Mouse (Mus musculus) intestine, embryonic 14.5 days (tissue): ENCODE results near the gene Nol7. TPM values are rescaled to one million over a fixed set of nuclear protein-coding genes. Genes with fewer than 3 reads are reported as not detected.

Experiments
- ATAC-seq: fragments of 200-750 bp; cut with Nextera tagmentation; replicated peaks from 2 replicates; pipeline ENCODE4 v1.8.0; 2017; ENCODE audit warnings: low read depth, moderate number of reproducible peaks, moderate TSS enrichment, moderate library complexity; ENCODE audit not compliant: low FRiP score, low TSS enrichment
- DNase-seq: peaks from one replicate; pipeline ENCODE4 v3.0.0-alpha.2; 2018; ENCODE audit warnings: low spot score
- H3K27ac ChIP-seq: fragments of 300-500 bp; sonication (generic); 2 replicates; pipeline ENCODE4 v1.5.1; 2014; ENCODE audit warnings: low read depth, mild to moderate bottlenecking, control low read depth
- H3K27me3 ChIP-seq: fragments of 300-500 bp; sonication (generic); replicated peaks from 2 replicates; pipeline ENCODE4 v1.6.1; 2014; ENCODE audit warnings: low read length, control low read depth; ENCODE audit not compliant: control insufficient read depth, insufficient read depth
- H3K36me3 ChIP-seq: fragments of 300-500 bp; sonication (generic); 2 replicates; pipeline ENCODE4 v1.6.1; 2014; ENCODE audit warnings: low read length, control low read depth; ENCODE audit not compliant: control insufficient read depth, insufficient read depth
- H3K4me1 ChIP-seq: fragments of 300-500 bp; sonication (generic); replicated peaks from 2 replicates; pipeline ENCODE4 v1.6.1; 2014; ENCODE audit warnings: low read length, control low read depth, mixed read lengths; ENCODE audit not compliant: control insufficient read depth, insufficient read depth
- H3K4me2 ChIP-seq: fragments of 300-500 bp; sonication (generic); 2 replicates; pipeline ENCODE4 v1.6.1; 2014; ENCODE audit warnings: low read length
- H3K4me3 ChIP-seq: fragments of 300-500 bp; sonication (generic); 2 replicates; pipeline ENCODE4 v1.5.1; 2014; ENCODE audit warnings: low read depth, low read length, control low read depth, mixed read lengths
- H3K9ac ChIP-seq: fragments of 300-500 bp; sonication (generic); 2 replicates; pipeline ENCODE4 v1.6.1; 2014; ENCODE audit warnings: mild to moderate bottlenecking, low read length
- H3K9me3 ChIP-seq: fragments of 300-500 bp; sonication (generic); 2 replicates; pipeline ENCODE4 v1.6.1; 2016; ENCODE audit warnings: low read length, control low read depth; ENCODE audit not compliant: control insufficient read depth
- WGBS: fragments of 180-500 bp; shearing (Covaris S2); extraction: QIAGEN DNeasy Blood & Tissue Kit; methylation state at CpG from one replicate; pipeline ENCODE4 v1.1.7; 2014; 5-methylcytosine and 5-hydroxymethylcytosine counted together
- polyA plus RNA-seq: library from polyadenylated mRNA; unstranded; fragments of >200 nt; fragmentation: Nextera tagmentation; extraction: Ambion mirVana; gene quantifications from 2 replicates; pipeline ENCODE4 v1.2.1, GENCODE M21; 2014

Nol7 gene
- polyA plus RNA-seq, 1 experiment from 2014 or later: 146 TPM

- H3K27me3 ChIP-seq: no peaks in the 10 kb centered on the region
- WGBS: 93% methylated on average over 4 of the region's 4 CpGs
- H3K4me2 ChIP-seq: no peak overlapping the region
- H3K9ac ChIP-seq: no peak overlapping the region
- DNase-seq (no peak), ATAC-seq (no peak)
- H3K9me3 ChIP-seq: no peaks in the 10 kb centered on the region
- H3K4me3 ChIP-seq: no peak overlapping the region
- H3K27ac ChIP-seq: no peak overlapping the region
- H3K36me3 ChIP-seq: no peaks in the 10 kb centered on the region
- peaks cover 5% of the 10 kb centered on the region; the same call in 1 of the 2 replicates for H3K4me1 ChIP-seq
Observed at GRCm38 (mm10) chr13:43443706-43444105, 45.5 kb downstream of the Nol7 start.

GRCm38 (mm10) chr13:43444717-43445116 is 46.5 kb downstream of the Nol7 start:
- no peaks in the 10 kb centered on the region for H3K27me3 ChIP-seq
- H3K9me3 ChIP-seq: no peaks in the 10 kb centered on the region
- WGBS: 95% methylated on average over 3 of the region's 3 CpGs
- no peak overlapping the region for H3K9ac ChIP-seq
- no peaks in the 10 kb centered on the region for H3K36me3 ChIP-seq
- no peak for ATAC-seq
- no peak for DNase-seq
- H3K27ac ChIP-seq: no peak overlapping the region
- no peak overlapping the region for H3K4me2 ChIP-seq
- H3K4me1 ChIP-seq: peaks cover 5% of the 10 kb centered on the region; the same call in 1 of the 2 replicates
- no peak overlapping the region for H3K4me3 ChIP-seq

- 87% methylated on average over 4 of the region's 4 CpGs for WGBS
- Histone ChIP-seq H3K36me3 (no peaks in the 10 kb centered on the region), H3K4me1 (peaks cover 5% of the 10 kb centered on the region; the same call in 1 of the 2 replicates), H3K27me3 (no peaks in the 10 kb centered on the region), H3K9ac (no peak overlapping the region), H3K4me3 (no peak overlapping the region), H3K27ac (no peak overlapping the region), H3K9me3 (no peaks in the 10 kb centered on the region), H3K4me2 (no peak overlapping the region)
- no peak for ATAC-seq
- DNase-seq: no peak
Observed at GRCm38 (mm10) chr13:43445754-43446153, 47.6 kb downstream of the Nol7 start.

GRCm38 (mm10) chr13:43447721-43448120 is 49.5 kb downstream of the Nol7 start:
- ATAC-seq (no peak), DNase-seq (no peak)

GRCm38 (mm10) chr13:43450686-43451085 is 52.5 kb downstream of the Nol7 start:
- 88% methylated on average over 3 of the region's 3 CpGs for WGBS
- no peak for ATAC-seq

More at GRCm38 (mm10) chr13:43447721-43448120, 49.5 kb downstream of the Nol7 start:
- H3K4me2 ChIP-seq: no peak overlapping the region
- no peaks in the 10 kb centered on the region for H3K27me3 ChIP-seq
- WGBS: 73% methylated on average over 3 of the region's 3 CpGs
- no peaks in the 10 kb centered on the region for H3K9me3 ChIP-seq
- H3K9ac ChIP-seq: no peak overlapping the region
- no peaks in the 10 kb centered on the region for H3K36me3 ChIP-seq
- no peak overlapping the region for H3K27ac ChIP-seq
- H3K4me3 ChIP-seq: no peak overlapping the region
- peaks cover 5% of the 10 kb centered on the region; the same call in 1 of the 2 replicates for H3K4me1 ChIP-seq

GRCm38 (mm10) chr13:43452177-43452576 is 54.0 kb downstream of the Nol7 start:
- Histone ChIP-seq H3K9ac (no peak overlapping the region), H3K4me1 (no peaks in the 10 kb centered on the region; the same call in 1 of the 2 replicates), H3K4me3 (no peak overlapping the region), H3K27me3 (no peaks in the 10 kb centered on the region), H3K9me3 (no peaks in the 10 kb centered on the region), H3K36me3 (no peaks in the 10 kb centered on the region), H3K27ac (no peak overlapping the region), H3K4me2 (no peak overlapping the region)
- WGBS: 88% methylated on average over 2 of the region's 2 CpGs
- ATAC-seq (no peak), DNase-seq (no peak)

More at GRCm38 (mm10) chr13:43450686-43451085, 52.5 kb downstream of the Nol7 start:
- no peak overlapping the region for H3K4me2 ChIP-seq
- no peak overlapping the region for H3K9ac ChIP-seq
- no peak overlapping the region for H3K4me3 ChIP-seq
- H3K27me3 ChIP-seq: no peaks in the 10 kb centered on the region
- peaks cover 5% of the 10 kb centered on the region; the same call in 1 of the 2 replicates for H3K4me1 ChIP-seq
- H3K27ac ChIP-seq: no peak overlapping the region
- no peaks in the 10 kb centered on the region for H3K9me3 ChIP-seq
- no peaks in the 10 kb centered on the region for H3K36me3 ChIP-seq
- no peak for DNase-seq

- Histone ChIP-seq H3K4me3 (no peak overlapping the region), H3K4me1 (no peaks in the 10 kb centered on the region; the same call in 1 of the 2 replicates), H3K9ac (no peak overlapping the region), H3K4me2 (no peak overlapping the region), H3K27ac (0 out of 2 replicates have a peak overlapping the region, but pooled peaks have one; percentile 35), H3K9me3 (no peaks in the 10 kb centered on the region), H3K36me3 (no peaks in the 10 kb centered on the region), H3K27me3 (no peaks in the 10 kb centered on the region)
- 47% methylated on average over 7 of the region's 7 CpGs for WGBS
- DNase-seq: no peak
- ATAC-seq: no peak
Observed at GRCm38 (mm10) chr13:43452843-43453605, 54.8 kb downstream of the Nol7 start.

- Histone ChIP-seq H3K4me1 (no peaks in the 10 kb centered on the region; the same call in 1 of the 2 replicates), H3K9me3 (no peaks in the 10 kb centered on the region), H3K4me2 (no peak overlapping the region), H3K27me3 (no peaks in the 10 kb centered on the region), H3K27ac (no peak overlapping the region), H3K9ac (no peak overlapping the region), H3K4me3 (no peak overlapping the region), H3K36me3 (no peaks in the 10 kb centered on the region)
- DNase-seq: no peak
- no peak for ATAC-seq
- WGBS: 73% methylated on average over 7 of the region's 7 CpGs
Observed at GRCm38 (mm10) chr13:43454431-43454830, 56.2 kb downstream of the Nol7 start.
